Mouse (Mus musculus): ENCODE data around the gene Ncbp1.

The Ncbp1 gene

DNA sequence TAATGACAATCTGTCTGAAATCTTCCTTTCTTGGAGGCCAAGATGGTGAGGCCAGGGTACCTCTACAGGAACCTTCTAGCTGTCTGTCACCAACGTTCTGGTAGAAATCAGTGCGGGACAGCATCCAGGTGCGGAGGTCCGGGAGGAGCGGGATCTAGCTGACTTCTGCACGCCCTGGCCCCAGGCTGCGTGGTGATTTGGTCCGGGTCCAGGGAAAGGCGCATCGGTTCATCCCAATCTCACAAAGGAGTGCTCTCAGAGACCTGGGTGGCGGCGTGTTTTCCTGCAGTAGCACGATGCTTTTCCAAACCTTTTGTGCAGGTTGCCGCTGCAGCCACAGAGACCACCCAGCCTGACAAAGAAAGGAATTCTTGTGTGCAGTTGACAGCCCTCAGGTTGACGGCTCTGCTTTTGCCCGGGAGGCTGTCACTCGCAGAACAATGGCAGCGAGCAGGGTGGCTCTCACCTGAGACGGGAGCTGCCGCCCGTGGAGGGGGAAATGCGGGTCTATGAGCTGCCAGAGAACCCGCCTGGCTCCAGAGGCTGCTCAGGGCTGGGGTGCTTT, 64.2 kb downstream of the Ncbp1 start:
- DNase-seq: no peak

DNA sequence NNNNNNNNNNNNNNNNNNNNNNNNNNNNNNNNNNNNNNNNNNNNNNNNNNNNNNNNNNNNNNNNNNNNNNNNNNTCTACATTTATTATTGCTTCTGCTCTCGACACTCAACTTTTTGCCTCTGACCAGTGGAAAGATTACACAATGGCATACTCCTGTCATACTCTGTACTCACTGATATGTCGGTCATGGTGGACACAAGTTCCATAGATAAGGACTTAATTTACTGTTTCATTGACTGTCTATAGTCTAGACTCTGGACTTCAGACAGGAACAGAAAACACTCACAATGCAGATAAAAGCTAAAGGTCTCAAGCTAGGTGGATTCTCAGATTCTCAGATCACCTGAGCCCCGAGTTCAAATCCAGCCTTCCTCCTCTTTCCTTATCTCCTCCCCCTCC, 82.7 kb downstream of the Ncbp1 start:
- DNase-seq: no peak
